In the genomic region with DNA sequence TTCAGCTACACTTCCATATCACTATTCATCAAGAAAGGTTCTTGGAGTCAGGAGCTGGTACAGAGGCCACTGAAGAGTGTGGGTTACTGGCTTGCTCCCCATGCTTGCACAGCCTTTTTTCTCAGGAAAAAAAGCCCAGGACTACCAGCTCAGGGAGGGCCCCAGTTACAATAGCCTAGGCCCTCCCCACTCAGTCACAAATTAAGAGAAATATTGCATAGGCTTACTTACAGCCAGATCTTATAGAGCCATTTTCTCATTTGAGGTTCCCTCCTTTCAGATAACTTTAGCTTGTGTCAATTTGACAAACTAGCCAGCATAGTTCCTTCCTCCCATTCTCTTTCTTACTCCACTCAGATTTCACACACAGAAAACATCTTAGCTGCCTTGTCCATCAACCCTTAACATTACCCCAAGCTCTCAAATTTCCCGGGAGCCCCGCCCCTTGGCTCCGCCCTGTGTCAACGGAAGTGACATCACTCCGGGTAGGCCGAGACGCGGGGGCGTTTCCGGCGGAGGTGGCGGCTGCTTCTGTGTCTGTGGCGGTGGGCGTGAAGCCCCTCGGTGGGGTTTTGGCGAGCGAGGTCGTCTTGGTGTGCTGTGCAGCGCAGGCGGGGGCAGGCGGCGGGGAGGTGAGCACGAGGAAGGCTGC, we compare ENCODE assay signal across 8 mouse cellular contexts. TPM values are rescaled to one million over a fixed set of nuclear protein-coding genes. Genes with fewer than 3 reads are reported as not detected.
DNase-seq lines count a peak whose midpoint lies in the region; ATAC-seq lines count a peak whose summit lies in the region.

A gene (plus strand): TSS at position 473 of the 652 bp plus-strand sequence.

- peaks cover 17% of the 10 kb centered on the region for H3K36me3 ChIP-seq in megakaryocyte, embryonic 14.5 days (replicated peaks; ENCODE audit: low read length)

- H3K27me3 ChIP-seq in megakaryocyte, embryonic 14.5 days (replicated peaks): no peaks in the 10 kb centered on the region

- H3K4me3 ChIP-seq in megakaryocyte, embryonic 14.5 days (replicated peaks): peak within 1 kb of the TSS; percentile 99

- no peaks in the 10 kb centered on the region; the same call in 1 of the 2 replicates for H3K9me3 ChIP-seq in megakaryocyte, embryonic 14.5 days

- peaks cover 35% of the 10 kb centered on the region for H3K4me1 ChIP-seq in megakaryocyte, embryonic 14.5 days

- peak; percentile 87 for DNase-seq in adrenal gland, adult 18-20 months (ENCODE audit: low spot score in 2 of 2)
- DNase-seq in embryo, embryonic 11 days: peak; percentile 96
- DNase-seq in gastrocnemius, postnatal 25 days: peak; percentile 84
- DNase-seq in left cerebral cortex, adult 9 months (ENCODE audit: low spot score in 2 of 2): peak; percentile 50 to 82
- DNase-seq in right cerebral cortex, adult 2 months (ENCODE audit: low spot score in 2 of 2): peak; percentile 86
- DNase-seq in urinary bladder, postnatal 14 days (ENCODE audit: low spot score): peak; percentile 94

- peak; percentile 96 for ATAC-seq in inflammation-experienced regulatory T-cells, adult 6 months

RNA-seq across cellular contexts. Expression of the gene that starts here (rescaled TPM):
- total RNA-seq in adrenal gland, adult 18-20 months (2021): 1 to 10 TPM; 7.1 to 8.7 TPM
- total RNA-seq in gastrocnemius, postnatal 25 days (2021): 1 to 10 TPM; 4.9 to 6.0 TPM
- polyA plus RNA-seq in inflammation-experienced regulatory T-cells, adult 6 months (2017; shearing (Covaris generic)): 10 to 100 TPM; 22.7 to 32.1 (median 29.1) TPM
- 1.1 and 2.8 TPM in 2 replicates for polyA plus RNA-seq in megakaryocyte, embryonic 14.5 days (2012; ENCODE audit: insufficient read depth, low replicate concordance)

Comparison
In these comparisons a context has a peak if more than half of its experiments do, and no peak if none do; other contexts are left out.
1. Peak in every context shown above with its lines: DNase-seq, ATAC-seq and H3K4me3 ChIP-seq.